Mouse (Mus musculus): ENCODE data around the gene Sik3. TPM values are rescaled to one million over a fixed set of nuclear protein-coding genes. Genes with fewer than 3 reads are reported as not detected.

Gene Sik3
- total RNA-seq (2014; rRNA removed): 14.1 and 17.3 TPM in 2 replicates
- polyA plus RNA-seq (2012; rRNA removed): 14.9 and 16.5 TPM in 2 replicates

- Histone ChIP-seq H3K4me1 (ENCODE audit: control insufficient read depth, insufficient read depth, low read length) (peaks cover 20% of the 10 kb centered on the region), H3K27me3 (ENCODE audit: control insufficient read depth, insufficient read depth, low read length) (no peaks in the 10 kb centered on the region), H3K27ac (replicated peaks; ENCODE audit: insufficient read depth, low read depth, low read length) (peak within 1 kb of the TSS; percentile 83), H3K79me2 (ENCODE audit: control insufficient read depth, insufficient read depth, low read length) (peaks cover 28% of the 10 kb centered on the region), H3K9ac (ENCODE audit: low read depth, low read length) (peak within 1 kb of the TSS; percentile 100), H3K4me3 (ENCODE audit: insufficient read depth, low read depth, low read length) (peak within 1 kb of the TSS; percentile 100), H3K36me3 (ENCODE audit: control insufficient read depth, insufficient read depth, low read length) (no peaks in the 10 kb centered on the region)
- 7% methylated on average over 55 of the region's 78 CpGs for WGBS
- TF ChIP-seq POLR2A (IDR thresholded peaks at IDR 0.05; ENCODE audit: extremely low read depth, insufficient read depth, low read length) (0 out of 2 replicates have a peak, but pooled peaks have one; percentile 9), CTCF (IDR thresholded peaks at IDR 0.05; ENCODE audit: low read depth, low read length) (peak; percentile 84)
- DNase-seq (ENCODE audit: extremely low read depth, low read depth, low spot score): peak; percentile 73
These were observed at the start of gene Sik3, which contains the start of gene Pafah1b2 for GRCm38 (mm10) chr9:46012091-46013008. Sik3 (plus strand) TSS chr9:46012820. Pafah1b2 (minus strand) TSS chr9:46012690.

- 66% methylated on average over 6 of the region's 6 CpGs for whole genome bisulfite sequencing
- H3K4me1 ChIP-seq (ENCODE audit: control insufficient read depth, insufficient read depth, low read length): peaks cover 13% of the 10 kb centered on the region
- no peaks in the 10 kb centered on the region for H3K27me3 ChIP-seq (ENCODE audit: control insufficient read depth, insufficient read depth, low read length)
- peak; percentile 45 for DNase-seq (ENCODE audit: extremely low read depth, low read depth, low spot score)
- TF ChIP-seq CTCF (IDR thresholded peaks at IDR 0.05; ENCODE audit: low read depth, low read length) (no peak), POLR2A (IDR thresholded peaks at IDR 0.05; ENCODE audit: extremely low read depth, insufficient read depth, low read length) (no peak)
- no peaks in the 10 kb centered on the region; the same call in 1 of the 2 replicates for H3K79me2 ChIP-seq (ENCODE audit: control insufficient read depth, insufficient read depth, low read length)
- no peak overlapping the region for H3K9ac ChIP-seq (ENCODE audit: low read depth, low read length)
- H3K36me3 ChIP-seq (ENCODE audit: control insufficient read depth, insufficient read depth, low read length): peaks cover 35% of the 10 kb centered on the region
- no peak overlapping the region for H3K27ac ChIP-seq (replicated peaks; ENCODE audit: insufficient read depth, low read depth, low read length)
- H3K4me3 ChIP-seq (ENCODE audit: insufficient read depth, low read depth, low read length): no peak overlapping the region
These were observed 49.0 kb upstream of the Sik3 start for GRCm38 (mm10) chr9:45963577-45963976.

GRCm38 (mm10) chr9:45976884-45977283, 35.7 kb upstream of the Sik3 start:
- TF ChIP-seq POLR2A (IDR thresholded peaks at IDR 0.05; ENCODE audit: extremely low read depth, insufficient read depth, low read length) (no peak), CTCF (IDR thresholded peaks at IDR 0.05; ENCODE audit: low read depth, low read length) (0 out of 2 replicates have a peak, but pooled peaks have one; percentile 9)
- Histone ChIP-seq H3K4me1 (ENCODE audit: control insufficient read depth, insufficient read depth, low read length) (no peaks in the 10 kb centered on the region), H3K27ac (replicated peaks; ENCODE audit: insufficient read depth, low read depth, low read length) (no peak overlapping the region), H3K9ac (ENCODE audit: low read depth, low read length) (no peak overlapping the region), H3K79me2 (ENCODE audit: control insufficient read depth, insufficient read depth, low read length) (peaks cover 16% of the 10 kb centered on the region), H3K4me3 (ENCODE audit: insufficient read depth, low read depth, low read length) (no peak overlapping the region), H3K36me3 (ENCODE audit: control insufficient read depth, insufficient read depth, low read length) (peaks cover 40% of the 10 kb centered on the region), H3K27me3 (ENCODE audit: control insufficient read depth, insufficient read depth, low read length) (no peaks in the 10 kb centered on the region)
- WGBS: 73% methylated on average over 2 of the region's 2 CpGs
- peak; percentile 38 for DNase-seq (ENCODE audit: extremely low read depth, low read depth, low spot score)

GRCm38 (mm10) chr9:45979778-45980177, 32.8 kb upstream of the Sik3 start:
- no peak for DNase-seq (ENCODE audit: extremely low read depth, low read depth, low spot score)
- Histone ChIP-seq H3K36me3 (ENCODE audit: control insufficient read depth, insufficient read depth, low read length) (peaks cover 17% of the 10 kb centered on the region), H3K27me3 (ENCODE audit: control insufficient read depth, insufficient read depth, low read length) (no peaks in the 10 kb centered on the region), H3K27ac (replicated peaks; ENCODE audit: insufficient read depth, low read depth, low read length) (no peak overlapping the region), H3K4me1 (ENCODE audit: control insufficient read depth, insufficient read depth, low read length) (peaks cover 9% of the 10 kb centered on the region), H3K79me2 (ENCODE audit: control insufficient read depth, insufficient read depth, low read length) (peaks cover 40% of the 10 kb centered on the region), H3K9ac (ENCODE audit: low read depth, low read length) (no peak overlapping the region), H3K4me3 (ENCODE audit: insufficient read depth, low read depth, low read length) (no peak overlapping the region)
- 95% methylated on average over 2 of the region's 2 CpGs for WGBS
- no peak for TF ChIP-seq POLR2A (IDR thresholded peaks at IDR 0.05; ENCODE audit: extremely low read depth, insufficient read depth, low read length)
- TF ChIP-seq CTCF (IDR thresholded peaks at IDR 0.05; ENCODE audit: low read depth, low read length): no peak

GRCm38 (mm10) chr9:45980611-45981010, 32.0 kb upstream of the Sik3 start:
- Histone ChIP-seq H3K27me3 (ENCODE audit: control insufficient read depth, insufficient read depth, low read length) (no peaks in the 10 kb centered on the region), H3K27ac (replicated peaks; ENCODE audit: insufficient read depth, low read depth, low read length) (no peak overlapping the region), H3K79me2 (ENCODE audit: control insufficient read depth, insufficient read depth, low read length) (peaks cover 40% of the 10 kb centered on the region), H3K36me3 (ENCODE audit: control insufficient read depth, insufficient read depth, low read length) (peaks cover 10% of the 10 kb centered on the region), H3K4me1 (ENCODE audit: control insufficient read depth, insufficient read depth, low read length) (peaks cover 9% of the 10 kb centered on the region), H3K4me3 (ENCODE audit: insufficient read depth, low read depth, low read length) (no peak overlapping the region), H3K9ac (ENCODE audit: low read depth, low read length) (no peak overlapping the region)
- WGBS: 81% methylated on average over 1 of the region's 1 CpGs
- TF ChIP-seq POLR2A (IDR thresholded peaks at IDR 0.05; ENCODE audit: extremely low read depth, insufficient read depth, low read length) (no peak), CTCF (IDR thresholded peaks at IDR 0.05; ENCODE audit: low read depth, low read length) (no peak)
- no peak for DNase-seq (ENCODE audit: extremely low read depth, low read depth, low spot score)
